ENCODE assay signal across 14 mouse cellular contexts in the genomic region with DNA sequence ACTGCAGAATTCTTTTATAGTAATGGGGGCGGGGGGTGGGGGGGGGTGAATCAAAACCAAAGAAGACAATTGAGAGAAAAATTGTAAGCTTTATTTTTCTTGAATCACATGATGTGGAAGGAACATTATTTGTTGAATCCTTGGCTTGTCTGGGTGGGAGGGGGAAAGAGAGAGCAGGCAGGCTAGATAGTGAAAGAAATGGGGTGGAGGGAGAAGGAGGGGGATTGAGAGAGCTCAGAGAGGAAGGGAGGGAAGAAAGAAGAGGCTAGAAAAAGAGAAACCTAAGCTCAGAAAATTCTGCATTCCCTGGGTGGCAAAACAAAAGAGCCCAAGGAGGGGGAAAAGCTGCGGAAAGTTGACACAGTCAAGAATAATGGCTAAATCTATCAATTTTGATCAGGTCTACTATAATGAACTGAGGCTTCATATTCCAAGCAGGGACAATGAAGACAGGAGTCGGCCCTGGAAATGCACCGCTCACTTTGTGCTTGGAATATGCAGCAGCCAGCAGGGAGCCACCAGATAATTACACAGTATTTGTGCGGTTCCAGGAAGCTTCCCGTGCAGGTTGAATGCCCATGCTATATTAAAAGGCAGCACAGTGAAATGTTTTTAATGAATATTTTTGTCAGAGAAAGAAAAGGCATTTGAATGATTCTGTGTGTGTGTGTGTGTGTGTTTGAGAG.
DNase-seq lines count a peak whose midpoint lies in the region; ATAC-seq and TF ChIP-seq lines count a peak whose summit lies in the region.
"Had no signal": no experiment of that assay in that cellular context is flagged by ENCODE, and none has a peak within 500 bp of the region (broad histone marks: within the 10 kb centered on the region; RNA-seq: fewer than 3 reads in every experiment).

No protein-coding gene starts in this region.

- H3K27me3 ChIP-seq in embryonic facial prominence, embryonic 10.5 days (replicated peaks; ENCODE audit: low read depth, poor library complexity, severe bottlenecking) = no peaks in the 10 kb centered on the region
- no peaks in the 10 kb centered on the region for H3K27me3 ChIP-seq in hindbrain, embryonic 12.5 days
- no peaks in the 10 kb centered on the region for H3K27me3 ChIP-seq in midbrain, postnatal 0 days (ENCODE audit: insufficient read depth, low read length)

- no peak overlapping the region for H3K4me3 ChIP-seq in cortical plate, adult 2 months (ENCODE audit: insufficient read depth, low read length)
- no peak overlapping the region for H3K4me3 ChIP-seq in embryonic facial prominence, embryonic 10.5 days
- no peak overlapping the region for H3K4me3 ChIP-seq in hindbrain, embryonic 12.5 days
- H3K4me3 ChIP-seq in midbrain, postnatal 0 days (ENCODE audit: low read depth, low read length) = peak overlapping the region; percentile 18
- H3K4me3 ChIP-seq: limb, embryonic 10.5 days had no signal

- H3K4me2 ChIP-seq in hindbrain, embryonic 12.5 days (replicated peaks) = peak overlapping the region; percentile 30
- H3K4me2 ChIP-seq in midbrain, postnatal 0 days (ENCODE audit: low read depth, low read length, poor library complexity, severe bottlenecking) = peak overlapping the region; percentile 36
- H3K4me2 ChIP-seq: lung, embryonic 14.5 days had no signal

- H3K4me1 ChIP-seq in cortical plate, adult 2 months (ENCODE audit: control insufficient read depth, insufficient read depth, low read length) = no peaks in the 10 kb centered on the region
- H3K4me1 ChIP-seq in embryonic facial prominence, embryonic 10.5 days = peaks cover 25% of the 10 kb centered on the region
- H3K4me1 ChIP-seq in hindbrain, embryonic 12.5 days = peaks cover 27% of the 10 kb centered on the region
- H3K4me1 ChIP-seq in midbrain, postnatal 0 days (ENCODE audit: insufficient read depth, low read length) = peaks cover 5% of the 10 kb centered on the region; the same call in 1 of the 2 replicates

- peak overlapping the region; percentile 47; the same call in 1 of the 2 replicates for H3K27ac ChIP-seq in cortical plate, adult 2 months (ENCODE audit: insufficient read depth, low read length)
- 0 out of 2 replicates have a peak overlapping the region, but pooled peaks have one; percentile 5 for H3K27ac ChIP-seq in embryonic facial prominence, embryonic 10.5 days (replicated peaks)
- peak overlapping the region; percentile 84 for H3K27ac ChIP-seq in hindbrain, embryonic 12.5 days
- H3K27ac ChIP-seq in midbrain, postnatal 0 days (ENCODE audit: low read depth, low read length) = peak overlapping the region; percentile 80
- H3K27ac ChIP-seq: limb, embryonic 10.5 days; stomach, postnatal 0 days had no signal

- WGBS in embryonic facial prominence, embryonic 10.5 days = 26% methylated on average over 6 of the region's 6 CpGs
- WGBS in hindbrain, embryonic 12.5 days = 14% methylated on average over 6 of the region's 6 CpGs
- 11% methylated on average over 6 of the region's 6 CpGs for WGBS in midbrain, postnatal 0 days

- H3K36me3 ChIP-seq in embryonic facial prominence, embryonic 10.5 days (replicated peaks) = no peaks in the 10 kb centered on the region
- H3K36me3 ChIP-seq in hindbrain, embryonic 12.5 days = no peaks in the 10 kb centered on the region
- no peaks in the 10 kb centered on the region for H3K36me3 ChIP-seq in midbrain, postnatal 0 days (ENCODE audit: insufficient read depth, low read length)
- H3K36me3 ChIP-seq: limb, embryonic 10.5 days had no signal

- no peaks in the 10 kb centered on the region for H3K9me3 ChIP-seq in embryonic facial prominence, embryonic 10.5 days
- H3K9me3 ChIP-seq in hindbrain, embryonic 12.5 days (replicated peaks) = no peaks in the 10 kb centered on the region
- H3K9me3 ChIP-seq in midbrain, postnatal 0 days (ENCODE audit: low read length) = no peaks in the 10 kb centered on the region
- H3K9me3 ChIP-seq: limb, embryonic 10.5 days had no signal

- peak; percentile 81 for ATAC-seq in hindbrain, embryonic 12.5 days (ENCODE audit: low FRiP score)
- ATAC-seq in midbrain, postnatal 0 days (ENCODE audit: low FRiP score) = peak; percentile 73

- TF ChIP-seq CTCF in cortical plate, adult 2 months (IDR thresholded peaks at IDR 0.05; ENCODE audit: extremely low read depth, insufficient read depth, low read length) = no peak
- no peak for TF ChIP-seq CTCF in midbrain, postnatal 0 days (IDR thresholded peaks at IDR 0.05)

- no peak for TF ChIP-seq POLR2A in cortical plate, adult 2 months (IDR thresholded peaks at IDR 0.05; ENCODE audit: extremely low read depth, insufficient read depth, low read length)

- H3K9ac ChIP-seq in hindbrain, embryonic 12.5 days = no peak overlapping the region
- H3K9ac ChIP-seq in midbrain, postnatal 0 days (replicated peaks; ENCODE audit: low read length, poor library complexity, severe bottlenecking) = 0 out of 2 replicates have a peak overlapping the region, but pooled peaks have one; percentile 36
- H3K9ac ChIP-seq: lung, embryonic 14.5 days had no signal

- DNase-seq in embryonic facial prominence, embryonic 10.5 days (ENCODE audit: low spot score) = no peak
- peak; percentile 53 for DNase-seq in midbrain, postnatal 0 days (ENCODE audit: low spot score)
- no peak for DNase-seq in gastrocnemius, postnatal 25 days
- no peak for DNase-seq in thymus, postnatal 10 days (ENCODE audit: low spot score in 2 of 2)
- no peak for DNase-seq in adrenal gland, postnatal 4 days (ENCODE audit: low spot score in 2 of 2)
- DNase-seq: heart, adult 11 months; heart, postnatal 4 days; kidney, postnatal 14 days; lung, embryonic 14.5 days; right cerebral cortex, postnatal 14 days had no signal

Comparison
In these comparisons a context has a peak if more than half of its experiments do, and no peak if none do; other contexts are left out.
1. H3K27ac ChIP-seq: peak in every context shown above with its lines; median percentile 84 in hindbrain, embryonic 12.5 days; 80 in midbrain, postnatal 0 days; 47 in cortical plate, adult 2 months; 5 in embryonic facial prominence, embryonic 10.5 days.